Mouse (Mus musculus) liver, embryonic 16.5 days (tissue): ENCODE data around the gene Pld4. TPM values are rescaled to one million over a fixed set of nuclear protein-coding genes. Genes with fewer than 3 reads are reported as not detected.

Experiments
- ATAC-seq: fragments of 200-750 bp; cut with Nextera tagmentation; 2 replicates; pipeline ENCODE4 v1.8.0; 2017; ENCODE audit warnings: low read depth, mild to moderate bottlenecking, moderate number of reproducible peaks, moderate library complexity
- H3K27ac ChIP-seq: fragments of 300-500 bp; sonication (generic); 2 replicates; pipeline ENCODE4 v1.5.1; 2014; ENCODE audit warnings: mild to moderate bottlenecking, low read length
- H3K27me3 ChIP-seq: fragments of 300-500 bp; sonication (generic); 2 replicates; pipeline ENCODE4 v1.6.1; 2014; ENCODE audit warnings: low read depth, low read length, mixed read lengths; ENCODE audit not compliant: control insufficient read depth, insufficient read depth
- H3K36me3 ChIP-seq: fragments of 300-500 bp; sonication (generic); 2 replicates; pipeline ENCODE4 v1.6.1; 2014; ENCODE audit warnings: mild to moderate bottlenecking; ENCODE audit not compliant: control insufficient read depth, insufficient read depth
- H3K4me1 ChIP-seq: fragments of 300-500 bp; sonication (generic); 2 replicates; pipeline ENCODE4 v1.6.1; 2014; ENCODE audit warnings: low read depth, low read length, mixed read lengths; ENCODE audit not compliant: control insufficient read depth
- H3K4me2 ChIP-seq: fragments of 300-500 bp; sonication (generic); 2 replicates; pipeline ENCODE4 v1.6.1; 2014; ENCODE audit warnings: low read depth, low read length, mixed read lengths
- H3K4me3 ChIP-seq: fragments of 300-500 bp; sonication (generic); 2 replicates; pipeline ENCODE4 v1.5.1; 2014; ENCODE audit warnings: low read depth, mild to moderate bottlenecking, low read length
- H3K9ac ChIP-seq: fragments of 300-500 bp; sonication (generic); 2 replicates; pipeline ENCODE4 v1.6.1; 2014; ENCODE audit warnings: low read depth, low read length
- H3K9me3 ChIP-seq: fragments of 300-500 bp; sonication (generic); replicated peaks from 2 replicates; pipeline ENCODE4 v1.6.1; 2016; ENCODE audit warnings: low read length; ENCODE audit not compliant: control insufficient read depth
- WGBS: fragments of 180-500 bp; shearing (Covaris S2); extraction: QIAGEN DNeasy Blood & Tissue Kit; methylation state at CpG from one replicate; pipeline ENCODE4 v1.1.7; 2014; ENCODE audit not compliant: insufficient replicate concordance; 5-methylcytosine and 5-hydroxymethylcytosine counted together
- polyA plus RNA-seq: library from polyadenylated mRNA; unstranded; fragments of >200 nt; fragmentation: Nextera tagmentation; extraction: Ambion mirVana; gene quantifications from 2 replicates; pipeline ENCODE4 v1.2.1, GENCODE M21; 2015

Pld4 gene
- polyA plus RNA-seq, 1 experiment from 2014 or later = 20.3 TPM

- 62% methylated on average over 5 of the region's 5 CpGs for WGBS
- Histone ChIP-seq H3K4me1 (peaks cover 3% of the 10 kb centered on the region; the same call in 1 of the 2 replicates), H3K27ac (no peak overlapping the region), H3K9me3 (no peaks in the 10 kb centered on the region), H3K9ac (no peak overlapping the region), H3K4me3 (no peak overlapping the region), H3K4me2 (no peak overlapping the region), H3K36me3 (no peaks in the 10 kb centered on the region), H3K27me3 (no peaks in the 10 kb centered on the region)
- no peak for ATAC-seq
Measured at GRCm38 (mm10) chr12:112757896-112758295, 2.6 kb upstream of the Pld4 start.

- Histone ChIP-seq H3K9ac (no peak overlapping the region), H3K27me3 (no peaks in the 10 kb centered on the region), H3K4me3 (no peak overlapping the region), H3K27ac (no peak overlapping the region), H3K4me1 (peaks cover 3% of the 10 kb centered on the region; the same call in 1 of the 2 replicates), H3K9me3 (no peaks in the 10 kb centered on the region), H3K36me3 (no peaks in the 10 kb centered on the region), H3K4me2 (no peak overlapping the region)
- 72% methylated on average over 3 of the region's 3 CpGs for WGBS
- no peak for ATAC-seq
Measured at GRCm38 (mm10) chr12:112759471-112759870, 984 bp upstream of the Pld4 start.

- no peaks in the 10 kb centered on the region for H3K9me3 ChIP-seq
- peak overlapping the region; percentile 50 for H3K27ac ChIP-seq
- H3K4me1 ChIP-seq = no peaks in the 10 kb centered on the region
- H3K36me3 ChIP-seq = no peaks in the 10 kb centered on the region
- no peak overlapping the region for H3K9ac ChIP-seq
- no peaks in the 10 kb centered on the region for H3K27me3 ChIP-seq
- no peak overlapping the region for H3K4me2 ChIP-seq
- ATAC-seq = no peak
- peak overlapping the region; percentile 26; the same call in 1 of the 2 replicates for H3K4me3 ChIP-seq
- WGBS = 32% methylated on average over 4 of the region's 4 CpGs
Measured at GRCm38 (mm10) chr12:112761411-112761810, 956 bp downstream of the Pld4 start.

- no peaks in the 10 kb centered on the region for H3K4me1 ChIP-seq
- H3K4me2 ChIP-seq = no peak overlapping the region
- H3K36me3 ChIP-seq = no peaks in the 10 kb centered on the region
- peak; percentile 41 for ATAC-seq
- 64% methylated on average over 3 of the region's 3 CpGs for WGBS
- no peaks in the 10 kb centered on the region for H3K27me3 ChIP-seq
- peak overlapping the region; percentile 50 for H3K27ac ChIP-seq
- H3K9ac ChIP-seq = no peak overlapping the region
- no peaks in the 10 kb centered on the region for H3K9me3 ChIP-seq
- H3K4me3 ChIP-seq = peak overlapping the region; percentile 15
Measured at GRCm38 (mm10) chr12:112762018-112762417, 1.6 kb downstream of the Pld4 start.

GRCm38 (mm10) chr12:112763176-112763575 is 2.7 kb downstream of the Pld4 start:
- H3K9me3 ChIP-seq = no peaks in the 10 kb centered on the region
- no peak overlapping the region for H3K9ac ChIP-seq
- H3K4me3 ChIP-seq = no peak overlapping the region
- no peak overlapping the region for H3K27ac ChIP-seq
- H3K36me3 ChIP-seq = no peaks in the 10 kb centered on the region
- H3K27me3 ChIP-seq = no peaks in the 10 kb centered on the region
- H3K4me1 ChIP-seq = no peaks in the 10 kb centered on the region
- H3K4me2 ChIP-seq = no peak overlapping the region
- 49% methylated on average over 4 of the region's 4 CpGs for WGBS
- ATAC-seq = no peak

- ATAC-seq = no peak
- 47% methylated on average over 5 of the region's 5 CpGs for WGBS
- H3K4me3 ChIP-seq = no peak overlapping the region
Measured at GRCm38 (mm10) chr12:112764141-112764540, 3.7 kb downstream of the Pld4 start.

GRCm38 (mm10) chr12:112764991-112765390 is 4.5 kb downstream of the Pld4 start:
- no peak overlapping the region for H3K9ac ChIP-seq
- no peaks in the 10 kb centered on the region for H3K27me3 ChIP-seq
- WGBS = 55% methylated on average over 7 of the region's 7 CpGs
- H3K36me3 ChIP-seq = no peaks in the 10 kb centered on the region
- H3K27ac ChIP-seq = no peak overlapping the region
- no peak overlapping the region for H3K4me2 ChIP-seq
- H3K4me1 ChIP-seq = no peaks in the 10 kb centered on the region
- H3K4me3 ChIP-seq = no peak overlapping the region
- H3K9me3 ChIP-seq = no peaks in the 10 kb centered on the region
- no peak for ATAC-seq

More at GRCm38 (mm10) chr12:112764141-112764540, 3.7 kb downstream of the Pld4 start:
- H3K4me2 ChIP-seq = no peak overlapping the region
- no peaks in the 10 kb centered on the region for H3K4me1 ChIP-seq
- no peak overlapping the region for H3K27ac ChIP-seq
- H3K27me3 ChIP-seq = no peaks in the 10 kb centered on the region
- H3K9ac ChIP-seq = no peak overlapping the region
- H3K36me3 ChIP-seq = no peaks in the 10 kb centered on the region
- no peaks in the 10 kb centered on the region for H3K9me3 ChIP-seq

GRCm38 (mm10) chr12:112766586-112766985 is 6.1 kb downstream of the Pld4 start:
- H3K4me3 ChIP-seq = no peak overlapping the region
- H3K36me3 ChIP-seq = no peaks in the 10 kb centered on the region
- H3K9ac ChIP-seq = no peak overlapping the region
- H3K27me3 ChIP-seq = no peaks in the 10 kb centered on the region
- 84% methylated on average over 7 of the region's 7 CpGs for WGBS
- H3K4me1 ChIP-seq = no peaks in the 10 kb centered on the region
- H3K9me3 ChIP-seq = no peaks in the 10 kb centered on the region
- no peak overlapping the region for H3K4me2 ChIP-seq
- H3K27ac ChIP-seq = no peak overlapping the region
- no peak for ATAC-seq

- 79% methylated on average over 16 of the region's 16 CpGs for WGBS
- no peaks in the 10 kb centered on the region for H3K4me1 ChIP-seq
- no peak overlapping the region for H3K4me3 ChIP-seq
- no peaks in the 10 kb centered on the region for H3K27me3 ChIP-seq
- H3K4me2 ChIP-seq = no peak overlapping the region
- H3K27ac ChIP-seq = no peak overlapping the region
- no peak overlapping the region for H3K9ac ChIP-seq
- no peaks in the 10 kb centered on the region for H3K9me3 ChIP-seq
- ATAC-seq = no peak
- no peaks in the 10 kb centered on the region for H3K36me3 ChIP-seq
Measured at GRCm38 (mm10) chr12:112767036-112767890, 6.8 kb downstream of the Pld4 start.
